Mouse (Mus musculus): ENCODE measurements around the gene Syk.

DNA sequence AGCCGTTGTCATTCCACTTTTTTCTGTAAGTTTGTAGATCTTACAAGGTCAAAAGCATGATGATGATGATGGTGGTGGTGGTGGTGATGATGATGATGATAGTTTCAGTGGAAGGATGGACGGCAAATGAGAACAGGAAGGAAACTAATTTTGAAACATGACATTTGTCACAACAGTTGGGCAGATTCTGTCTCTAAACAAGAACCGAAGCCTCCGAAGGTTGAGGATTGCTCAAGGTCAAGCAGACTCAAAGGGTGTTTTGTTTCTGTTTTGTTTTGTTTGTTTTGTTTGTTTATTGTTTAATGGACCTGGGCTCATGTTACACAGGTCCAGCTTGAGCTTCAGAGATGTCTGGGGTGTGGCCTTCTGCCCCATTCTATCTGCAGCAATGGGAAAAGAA lies 6.1 kb downstream of the Syk start:
- TF ChIP-seq CTCF (IDR thresholded peaks at IDR 0.05; ENCODE audit: extremely low read depth, insufficient read depth, insufficient read length, insufficient replicate concordance), result no peak
- no peak for TF ChIP-seq POLR2A (IDR thresholded peaks at IDR 0.05; ENCODE audit: low read depth, low read length)
